Mouse (Mus musculus) spleen, postnatal 14 days (tissue): Measurements from ENCODE around the gene Pnck.
A peak's percentile ranks its signal among the peaks of the same experiment; 100 is the strongest.

Experiments used
- DNase-seq, 2 experiments: peaks; one replicate each; pipeline ENCODE4 v3.0.0; 2021 to 2022; ENCODE audit warnings: low spot score in 2 of 2

Pnck gene

DNA sequence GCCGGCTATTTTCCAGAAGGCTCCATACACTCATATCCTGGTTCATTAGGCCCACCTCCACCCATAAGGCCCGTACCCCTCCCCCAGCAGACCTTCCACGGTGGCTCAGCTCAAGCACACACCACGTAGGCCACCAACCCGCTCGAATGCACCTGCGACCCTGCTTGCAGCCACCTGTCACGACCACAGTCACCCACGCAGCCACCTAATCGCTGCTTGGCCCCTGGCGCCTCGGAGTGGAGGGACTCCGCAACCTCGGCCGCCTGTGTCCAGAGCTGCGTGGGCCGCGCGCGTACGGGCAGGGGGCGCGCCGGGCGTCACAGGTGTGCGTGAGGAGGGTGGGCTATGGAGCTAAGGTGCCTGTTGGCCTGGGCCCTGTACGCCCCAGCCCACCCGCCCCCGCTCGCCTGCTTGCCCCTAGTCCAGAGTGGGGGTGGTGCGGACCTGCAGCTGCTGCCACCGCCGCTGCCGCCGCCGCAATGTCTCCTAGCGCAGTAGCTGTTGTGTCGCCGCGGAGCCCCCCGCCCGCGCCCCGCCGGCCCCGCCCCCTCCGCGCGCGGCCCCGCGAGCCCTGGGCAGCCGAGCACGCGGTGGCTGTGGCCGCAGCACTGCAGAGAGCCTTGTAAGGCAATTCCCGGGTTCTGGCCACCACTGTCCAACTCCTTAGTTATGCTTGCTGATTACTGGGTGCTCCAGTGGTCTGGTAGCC is at the start of gene Pnck:
Pnck (minus strand) TSS at position 543 of the 709 bp plus-strand sequence.
- no peak for DNase-seq

DNA sequence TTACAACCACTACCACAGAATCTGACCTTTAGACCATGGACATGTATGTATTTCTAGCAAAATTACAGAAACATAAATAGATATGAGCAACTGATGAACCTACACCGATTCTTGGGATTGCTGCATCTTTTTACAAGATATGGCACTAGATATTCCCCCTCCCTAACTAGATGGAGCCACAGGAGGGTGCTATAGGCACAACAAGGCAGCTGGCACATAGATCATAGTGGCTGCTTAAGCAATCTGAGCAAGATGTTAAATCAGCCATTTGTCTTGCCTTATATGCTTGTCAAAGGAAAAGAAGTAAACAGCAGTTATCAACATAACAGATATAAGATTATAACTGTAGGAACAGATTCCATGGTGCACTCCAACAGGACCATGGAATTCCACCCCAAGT is 40.6 kb upstream of the Pnck start:
- DNase-seq, result no peak

DNA sequence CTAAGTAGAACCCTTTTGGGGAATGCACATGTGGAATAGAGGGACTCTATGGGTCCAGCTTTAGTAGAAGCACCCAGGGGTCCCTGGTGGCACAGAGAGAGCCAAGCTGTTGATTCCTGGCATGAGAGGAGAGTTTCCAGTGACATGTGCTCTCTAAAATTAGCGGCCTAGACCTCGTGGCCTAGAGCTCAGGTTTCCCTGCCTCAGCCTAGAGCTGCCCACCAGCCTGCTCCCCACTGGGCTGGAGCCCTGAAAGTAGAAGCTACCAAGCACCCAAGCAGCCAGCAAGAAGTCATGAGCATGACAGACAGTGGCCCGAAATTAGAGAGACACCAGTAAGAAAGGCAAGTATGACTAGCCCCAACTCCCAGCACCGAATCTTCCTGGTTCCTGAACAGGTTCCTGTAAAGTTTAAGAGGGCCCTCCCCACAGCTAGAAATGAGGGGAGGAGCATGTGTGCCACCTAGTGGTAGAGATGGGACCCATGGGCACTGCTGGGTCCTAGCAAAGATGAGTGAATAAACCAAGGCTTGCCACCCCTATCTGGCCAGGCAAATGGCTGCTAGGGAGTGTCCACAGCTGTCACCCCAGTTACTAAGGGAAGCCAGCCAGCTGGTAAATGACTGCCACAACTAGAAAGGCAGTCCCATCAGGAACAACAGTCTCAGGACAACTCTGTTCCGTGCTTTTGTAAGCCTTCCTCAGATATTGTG is 31.2 kb upstream of the Pnck start:
- peak in 1 of 2 experiments; percentile 19 for DNase-seq

DNA sequence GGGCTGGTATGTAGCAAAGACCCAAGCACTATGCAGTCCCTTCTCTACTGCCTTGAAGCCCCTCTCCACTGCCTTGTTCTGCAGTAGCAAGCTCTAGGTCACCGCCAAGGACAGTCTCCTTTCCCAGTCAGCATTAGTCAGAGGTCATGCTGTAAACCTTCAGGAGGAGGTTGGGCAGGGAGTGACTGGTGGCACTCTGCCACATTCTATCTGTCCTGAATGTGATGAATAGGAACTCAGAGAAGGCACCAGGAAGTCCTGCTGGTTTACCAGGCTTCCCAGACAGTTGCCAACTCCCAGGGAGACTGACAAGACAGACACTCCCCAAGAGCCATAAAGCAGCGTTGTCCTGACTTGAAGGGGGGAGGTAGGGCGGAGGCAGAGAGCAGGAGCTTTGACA is 25.7 kb upstream of the Pnck start:
- DNase-seq, result no peak

DNA sequence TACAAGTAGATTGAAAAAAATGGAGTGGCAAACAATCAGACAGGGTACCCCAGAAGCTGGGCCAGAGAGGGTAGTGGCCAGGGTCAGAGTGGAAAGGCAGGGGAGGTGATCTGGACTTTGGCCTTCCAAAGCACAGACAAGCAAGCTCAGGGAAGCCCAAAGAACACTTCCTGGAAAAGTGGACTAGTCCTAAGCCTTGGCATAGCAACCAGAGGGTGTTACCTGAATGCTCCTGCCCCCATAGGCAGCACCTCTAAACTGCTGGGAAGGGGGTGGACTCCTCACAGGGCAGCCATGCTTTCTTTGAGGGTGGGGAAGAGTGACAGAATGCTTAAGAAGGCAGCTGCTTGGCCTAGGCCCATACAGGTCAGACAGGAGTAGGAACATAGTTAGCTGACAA is 25.1 kb upstream of the Pnck start:
- DNase-seq, result no peak

DNA sequence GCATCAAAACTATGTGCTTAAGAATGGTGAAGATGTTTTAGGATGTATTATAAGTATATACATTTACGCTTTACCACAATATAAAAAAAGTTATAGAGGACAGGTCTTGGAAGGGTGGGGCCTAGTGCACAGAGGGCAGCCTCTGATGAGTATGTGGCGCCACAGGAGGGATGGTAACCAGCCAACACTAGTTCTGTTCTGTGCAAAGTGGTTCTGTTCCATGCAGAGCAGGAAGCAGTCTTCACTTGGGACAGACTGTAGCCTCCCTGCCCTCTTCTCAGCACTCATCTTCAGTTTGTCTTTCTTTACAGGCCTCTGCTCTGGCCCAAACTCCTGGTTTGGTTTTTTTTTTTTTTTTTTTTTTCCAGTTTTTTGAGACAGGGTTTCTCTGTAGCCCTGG is 24.2 kb upstream of the Pnck start:
- DNase-seq, result no peak

DNA sequence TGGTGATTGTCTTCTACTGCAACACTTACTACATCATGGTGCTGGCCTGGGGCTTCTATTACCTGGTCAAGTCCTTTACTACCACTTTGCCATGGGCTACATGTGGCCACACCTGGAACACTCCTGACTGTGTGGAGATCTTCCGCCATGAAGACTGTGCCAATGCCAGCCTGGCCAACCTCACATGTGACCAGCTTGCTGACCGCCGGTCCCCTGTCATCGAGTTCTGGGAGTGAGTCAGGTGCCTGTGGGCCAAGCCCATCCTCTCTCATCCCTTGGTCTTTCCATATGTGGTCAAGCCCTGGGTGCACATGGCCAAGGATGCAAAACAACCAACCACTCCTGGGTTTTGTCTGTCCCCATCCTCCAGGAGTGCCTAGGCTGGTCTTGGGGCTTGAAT is 16.8 kb upstream of the Pnck start:
- no peak for DNase-seq

DNA sequence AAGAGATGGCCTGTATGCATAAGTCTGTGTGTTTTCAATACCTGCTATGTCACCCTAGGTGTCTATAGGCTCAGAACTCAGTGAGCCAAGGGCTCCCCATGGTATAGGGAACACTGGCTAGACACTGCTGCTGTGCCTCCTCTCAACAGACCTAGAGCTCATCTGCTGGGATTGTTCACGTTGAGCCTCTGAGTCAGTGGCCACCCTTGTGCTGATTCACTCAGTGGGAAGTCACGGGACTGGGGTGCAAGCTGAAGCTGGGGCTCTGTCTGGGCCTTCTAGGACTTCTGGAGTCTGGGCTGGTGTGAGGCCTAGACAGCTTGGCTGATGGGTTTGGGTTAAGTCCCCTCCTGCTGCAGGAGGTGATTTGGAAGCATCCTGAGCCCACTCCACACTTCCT is 15.3 kb upstream of the Pnck start:
- no peak for DNase-seq

DNA sequence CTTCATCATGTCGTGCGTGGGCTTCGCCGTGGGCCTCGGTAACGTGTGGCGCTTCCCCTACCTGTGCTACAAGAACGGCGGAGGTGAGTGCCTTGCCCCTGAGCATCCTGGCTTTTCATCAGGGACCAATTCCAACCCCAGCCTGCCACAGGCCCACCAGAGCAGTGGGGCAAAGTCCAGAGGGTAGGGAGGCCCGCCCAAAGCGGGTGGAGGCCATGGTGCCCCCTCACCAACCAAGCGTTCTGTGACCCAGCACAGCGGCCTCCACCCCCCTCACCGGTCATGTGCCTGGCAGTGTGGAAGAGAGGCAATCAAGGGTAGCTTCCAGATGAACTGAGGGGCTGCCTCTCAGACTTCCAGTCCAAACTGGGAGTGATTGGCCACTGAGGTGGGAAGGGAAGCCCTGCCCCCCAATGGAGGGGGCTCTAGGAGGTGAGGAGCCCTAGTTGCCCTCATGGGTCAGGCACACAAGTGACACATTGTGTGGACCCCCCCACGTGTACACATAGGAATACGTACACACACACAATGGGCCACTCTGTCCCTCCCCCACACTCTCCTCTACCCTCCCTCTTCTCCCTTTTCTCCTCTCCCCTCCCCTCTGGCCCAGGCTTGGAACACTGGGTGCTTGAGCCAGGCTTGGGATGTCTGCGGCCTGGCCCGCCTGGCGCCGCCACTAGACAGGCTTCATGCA is 14.2 kb upstream of the Pnck start:
- no peak for DNase-seq

DNA sequence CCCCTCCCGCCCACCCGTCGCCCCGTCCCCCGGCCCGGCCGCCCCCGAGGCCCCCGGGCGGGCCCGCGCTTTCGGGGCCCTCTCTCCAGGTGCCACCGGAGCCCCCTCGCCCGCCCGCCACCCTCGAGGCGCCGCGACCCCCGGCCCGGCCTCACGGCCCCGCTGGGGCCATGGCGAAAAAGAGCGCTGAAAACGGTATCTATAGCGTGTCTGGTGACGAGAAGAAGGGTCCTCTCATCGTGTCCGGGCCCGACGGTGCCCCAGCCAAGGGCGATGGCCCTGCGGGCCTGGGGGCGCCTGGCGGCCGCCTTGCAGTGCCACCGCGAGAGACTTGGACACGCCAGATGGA is 13.7 kb upstream of the Pnck start:
- no peak for DNase-seq

DNA sequence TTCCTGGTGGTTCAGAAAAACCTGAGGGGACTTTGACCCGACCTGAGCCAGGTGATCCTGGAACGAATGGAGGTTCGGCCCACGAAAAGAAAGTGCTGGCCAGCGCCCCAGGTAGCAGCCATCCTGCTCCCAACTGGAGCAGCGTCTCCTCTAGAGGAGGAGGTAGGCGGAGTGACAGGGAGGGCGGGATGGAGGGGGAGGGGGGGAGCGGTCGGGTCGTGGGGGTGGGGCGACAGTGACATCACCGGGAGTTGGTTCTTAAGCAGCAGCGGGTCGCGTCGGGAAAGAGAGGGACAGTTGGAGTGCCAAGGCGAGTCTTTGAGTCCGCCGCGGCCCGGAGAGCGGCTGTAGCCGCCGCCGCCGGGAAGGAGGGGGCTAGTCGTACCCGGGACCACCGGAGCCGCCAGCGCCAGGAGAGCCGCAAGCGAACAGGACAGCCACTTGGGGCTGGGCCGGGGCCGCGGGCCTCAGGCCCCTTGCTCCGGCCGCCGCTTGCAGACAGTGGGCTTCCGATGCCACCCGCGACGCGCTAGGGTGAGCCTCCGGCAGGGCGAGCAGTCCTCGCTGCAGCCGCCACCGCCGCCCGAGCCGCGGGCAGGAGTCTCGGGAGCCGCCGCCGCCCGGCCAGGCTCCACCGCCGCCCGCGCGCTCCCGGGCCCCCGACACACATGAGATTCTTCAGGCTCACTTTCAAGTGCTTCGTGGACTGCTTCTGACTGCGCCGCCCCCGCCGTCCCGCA is 13.1 kb upstream of the Pnck start, which contains the start of gene Slc6a8:
Slc6a8 (plus strand) TSS at position 272 of the 740 bp plus-strand sequence.
- DNase-seq, result no peak

DNA sequence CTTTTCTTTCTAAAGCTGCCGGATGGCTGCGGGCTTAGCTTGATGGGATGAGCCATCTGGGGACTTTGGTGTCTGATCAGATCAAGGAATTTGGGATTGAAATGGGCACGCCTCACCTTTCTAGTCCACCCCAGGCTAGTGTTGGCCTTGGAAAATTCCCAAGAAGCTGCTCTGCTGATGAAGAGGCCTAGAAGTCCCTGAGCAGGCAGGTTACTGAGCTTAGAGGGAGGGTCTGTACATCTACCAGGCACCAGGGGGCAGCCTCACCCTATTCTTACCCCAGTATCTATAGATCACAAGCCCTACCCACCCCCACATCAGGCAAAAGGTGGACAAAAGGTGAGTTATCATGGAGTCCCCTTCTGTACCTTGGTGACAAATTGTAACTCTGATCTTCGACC is 12.1 kb upstream of the Pnck start:
- peak in 1 of 2 experiments; percentile 27 for DNase-seq

DNA sequence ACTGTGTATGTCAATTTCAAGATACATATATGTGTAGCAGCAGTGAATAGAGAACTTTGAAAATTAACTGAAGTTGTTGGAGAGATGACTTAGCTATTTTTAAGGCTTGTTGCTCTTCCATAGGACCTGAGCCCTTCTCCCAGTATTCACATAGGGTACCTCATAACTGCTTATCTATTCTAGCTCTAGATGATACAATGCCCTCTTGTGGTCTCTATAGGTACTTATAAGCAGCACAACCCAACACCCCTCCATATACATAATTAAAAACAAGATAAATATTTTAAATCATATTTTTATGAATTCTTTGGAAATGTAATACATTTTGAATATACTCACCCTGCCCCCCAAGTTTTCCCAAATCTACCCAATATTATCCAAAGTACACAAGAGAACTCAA is 3.2 kb upstream of the Pnck start:
- no peak for DNase-seq

DNA sequence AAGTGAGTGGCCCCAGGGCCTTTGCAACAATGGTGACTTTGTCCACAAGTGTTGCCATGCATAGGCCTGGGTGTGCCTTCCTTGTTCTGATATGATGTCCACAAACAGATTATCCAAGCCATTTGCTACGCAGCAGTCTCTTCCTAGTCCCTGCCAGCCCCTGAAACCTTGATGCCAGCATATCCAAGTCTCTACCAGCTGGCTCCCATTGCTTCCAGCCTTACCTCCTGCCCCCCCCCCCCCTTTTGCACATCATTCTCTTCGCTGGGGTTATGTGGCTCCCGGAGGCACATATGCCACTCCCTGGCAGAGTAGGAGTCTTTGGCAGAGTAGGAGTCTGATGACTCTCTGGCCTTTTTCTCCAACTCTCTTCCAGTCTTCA is 358 bp upstream of the Pnck start:
- DNase-seq, result no peak

DNA sequence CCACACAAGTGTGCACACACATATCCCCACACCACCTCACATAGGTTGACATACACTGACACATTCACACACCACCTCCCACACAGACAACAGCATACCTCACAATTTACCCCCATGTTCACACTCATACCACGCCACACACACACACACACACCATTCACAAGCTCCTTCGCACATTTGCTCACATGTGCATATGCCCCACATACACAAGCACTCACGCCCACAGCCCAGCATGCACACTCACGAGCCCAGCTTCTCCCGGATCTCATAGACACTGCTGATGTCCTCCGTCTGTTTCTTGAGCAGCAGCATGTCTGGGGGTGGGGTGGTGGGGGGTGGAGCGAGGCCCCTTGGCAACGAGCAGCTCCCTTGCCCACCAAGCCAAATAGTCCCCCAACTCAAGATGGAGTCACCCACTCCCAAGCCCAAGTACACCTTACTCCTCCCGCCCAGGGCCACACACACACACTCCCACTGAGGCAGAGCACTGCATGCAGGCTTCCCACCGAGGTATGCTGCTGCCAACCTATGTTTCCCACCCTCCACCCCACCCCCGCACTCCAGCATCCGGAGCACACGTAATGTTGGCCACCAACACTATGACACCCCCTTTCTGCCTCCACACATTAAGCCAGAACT is 862 bp downstream of the Pnck start:
- DNase-seq, result no peak

DNA sequence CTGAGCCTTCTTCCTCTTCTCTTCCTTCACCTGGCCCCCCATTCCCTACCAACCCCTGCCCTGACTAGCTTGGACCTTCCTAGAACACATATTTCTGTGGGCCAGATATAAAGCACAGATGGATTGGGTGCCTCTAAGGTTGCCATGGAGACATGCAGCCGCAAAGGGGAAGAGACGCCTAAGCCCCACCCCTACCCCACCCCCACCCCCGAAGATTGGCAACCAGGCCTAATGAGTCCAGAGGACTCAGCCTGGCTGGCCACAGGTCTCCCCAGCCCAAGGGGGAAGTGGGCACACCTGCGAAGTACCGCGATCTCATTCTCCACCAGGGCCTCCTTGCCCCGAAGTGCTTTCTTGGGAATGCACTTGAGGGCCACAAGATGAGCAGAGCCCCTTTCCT is 1.5 kb downstream of the Pnck start:
- no peak for DNase-seq

DNA sequence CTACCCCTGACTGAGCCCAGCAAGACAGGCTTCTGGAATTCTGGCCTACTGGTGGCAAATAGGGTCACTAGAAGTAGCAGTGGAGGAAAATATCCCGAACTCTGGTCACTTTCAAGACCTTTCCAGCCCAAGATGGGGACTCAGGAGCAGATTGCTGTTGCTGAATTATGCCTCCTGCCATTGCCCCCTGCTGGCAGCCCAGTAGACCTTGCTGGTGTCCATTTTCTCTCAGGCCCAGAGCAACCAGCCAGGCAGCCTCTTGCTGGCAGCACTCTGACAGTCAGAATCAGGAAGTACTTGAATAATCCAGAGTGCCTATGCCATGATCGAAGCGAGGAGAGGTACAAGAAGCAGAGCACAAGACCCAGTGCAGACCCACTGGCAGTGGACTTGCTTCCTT is 4.4 kb downstream of the Pnck start:
- no peak for DNase-seq

DNA sequence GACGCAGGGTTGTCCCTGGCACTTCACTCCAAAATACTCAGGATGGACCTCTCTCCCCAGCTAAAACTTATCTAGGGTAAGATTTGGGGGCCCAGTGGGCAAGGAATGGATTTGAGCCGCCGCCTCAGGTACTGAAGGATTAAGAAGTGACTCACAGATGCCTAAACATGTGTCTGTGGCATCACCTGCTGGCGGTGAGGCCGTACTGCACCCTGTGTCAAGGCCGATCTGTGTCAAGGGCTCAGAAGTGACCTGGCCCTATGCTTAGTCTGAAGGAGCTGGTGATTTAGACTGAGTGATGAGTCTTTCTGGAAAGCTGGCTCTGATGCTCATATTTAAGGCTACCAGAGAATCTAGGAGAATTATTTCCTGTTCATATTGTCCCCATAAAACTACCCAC is 5.7 kb downstream of the Pnck start:
- DNase-seq, result peak; percentile 25 to 29

DNA sequence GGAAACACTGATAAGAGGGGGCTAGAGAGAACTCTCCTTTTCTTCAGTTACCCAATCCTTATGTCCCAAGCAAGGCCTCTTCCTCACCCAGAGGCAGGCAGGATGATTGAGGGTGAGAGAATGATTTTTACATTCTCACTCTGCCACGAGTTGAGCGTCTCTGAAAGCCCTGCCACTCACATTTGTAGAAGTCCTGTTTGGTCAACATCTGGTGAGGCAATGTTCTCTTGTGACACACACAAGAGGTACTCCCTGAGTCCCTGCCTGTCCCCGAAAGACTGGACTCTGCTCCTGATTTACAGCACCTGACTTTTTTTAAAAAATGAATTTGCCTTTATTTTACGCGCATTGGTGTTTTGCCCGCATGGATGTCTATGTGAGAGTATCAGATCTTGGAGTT is 6.5 kb downstream of the Pnck start:
- DNase-seq, result no peak

DNA sequence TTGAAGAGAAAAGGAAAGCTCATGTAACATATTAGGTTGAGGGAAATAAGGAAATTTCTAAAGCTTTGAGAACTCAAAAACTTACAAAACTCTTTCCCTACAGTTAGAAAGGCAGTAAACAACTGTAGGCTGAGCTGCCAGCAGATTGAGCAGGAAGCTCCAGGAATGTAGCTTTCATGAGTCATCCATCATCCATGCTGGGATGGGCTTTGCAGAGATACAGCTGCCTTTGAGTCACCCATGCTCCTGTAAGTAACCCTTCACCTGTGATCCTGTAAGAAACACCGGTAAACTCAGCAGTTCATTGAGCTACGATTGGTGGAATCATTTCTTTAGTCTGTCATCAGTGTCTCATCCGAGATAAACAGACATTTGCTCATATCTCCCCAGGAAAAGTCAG is 9.0 kb downstream of the Pnck start:
- DNase-seq, result no peak

DNA sequence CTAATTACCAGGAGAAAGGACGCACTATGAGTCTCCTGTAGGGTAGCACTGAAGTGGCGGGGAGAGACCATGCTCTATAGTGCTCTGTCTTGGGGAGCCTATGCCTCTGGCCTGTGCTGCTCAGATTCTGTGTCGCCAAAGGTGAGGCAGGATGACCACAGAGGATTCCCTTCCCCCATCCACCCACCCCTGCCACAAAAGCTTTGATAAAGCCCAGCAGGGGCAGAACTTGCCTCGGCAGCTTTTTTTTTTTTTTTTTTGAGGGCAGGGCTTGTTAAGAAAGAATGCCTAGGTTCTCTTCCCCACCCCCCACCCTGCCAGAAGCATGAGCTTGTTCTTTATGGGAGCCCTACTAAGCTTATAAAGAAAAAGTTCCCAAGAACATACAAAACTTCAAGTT is 14.8 kb downstream of the Pnck start:
- no peak for DNase-seq

DNA sequence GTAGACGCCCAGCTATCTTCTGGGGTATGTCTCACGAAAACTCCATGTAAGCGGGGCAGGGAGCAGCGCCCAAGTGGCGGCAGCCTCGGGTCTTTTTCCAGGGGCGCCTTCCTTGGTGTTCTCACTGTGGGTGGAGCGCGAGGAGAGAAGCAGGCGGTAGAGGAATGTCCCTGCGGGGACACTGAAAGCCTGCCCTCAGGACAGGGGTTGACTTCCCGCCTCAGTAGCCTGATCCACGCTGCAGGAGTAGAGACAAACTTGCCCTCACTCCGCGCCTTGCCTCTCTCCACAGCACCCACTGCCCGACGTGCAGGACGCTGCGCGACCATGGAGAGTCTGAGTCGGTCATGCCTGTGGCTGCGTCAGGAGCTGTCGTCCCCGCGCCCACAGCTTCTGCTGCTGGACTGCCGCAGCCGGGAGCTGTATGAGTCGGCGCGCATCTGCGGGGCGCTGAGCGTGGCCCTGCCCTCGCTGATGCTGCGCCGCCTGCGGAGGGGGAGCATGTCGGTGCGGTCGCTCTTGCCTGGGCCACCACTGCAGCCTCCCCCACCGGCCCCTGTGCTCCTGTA is 19.9 kb downstream of the Pnck start:
- DNase-seq, result no peak
